Mouse (Mus musculus): Measurements from ENCODE around the gene C6. TPM values are rescaled to one million over a fixed set of nuclear protein-coding genes. Genes with fewer than 3 reads are reported as not detected.

Gene C6
- total RNA-seq, 2 experiments from 2014 or later: not detected

Other genes starting within 250 kb of the C6 start
- not detected in 2 replicates for gene Mroh2b, start 171.6 kb downstream of the C6 start, total RNA-seq (2015)
- not detected in 2 replicates for gene Mroh2b, start 171.6 kb downstream of the C6 start, total RNA-seq (2017)

Measured in megakaryocyte, adult 5-6 weeks (primary cell).